Mouse (Mus musculus): ENCODE measurements at regions not wholly inside any gene's neighbourhood (a gene's known extent, or its start where the extent isn't known, plus 50 kb on each side); places are given as distances from the start of the nearest gene placed in this dataset.

DNA sequence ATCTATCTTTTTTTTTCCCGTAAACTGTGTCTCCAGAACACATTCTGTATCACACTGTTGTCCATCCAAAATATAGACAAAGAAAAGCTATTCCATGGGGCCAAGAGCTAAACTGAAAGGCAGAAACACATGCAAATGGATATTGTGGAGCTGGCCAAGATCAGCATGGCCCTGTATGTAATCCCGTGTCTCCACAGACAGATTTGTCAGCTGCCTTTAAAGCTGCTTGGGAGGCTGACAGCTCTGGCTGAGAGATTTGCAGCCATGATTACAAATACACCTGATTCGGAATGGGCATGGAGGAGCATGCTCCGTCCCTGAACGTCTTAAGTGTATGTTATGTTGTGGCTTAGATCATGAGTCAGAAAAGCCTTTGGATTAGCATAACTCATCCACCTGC is 292.7 kb upstream of the Zic4 start:
- ATAC-seq (ENCODE audit: low read depth) = no peak
- no peaks in the 10 kb centered on the region for H3K9me3 ChIP-seq (ENCODE audit: control insufficient read depth, low read length)
- 61% methylated on average over 5 of the region's 5 CpGs for WGBS
- H3K4me2 ChIP-seq (ENCODE audit: low read depth, low read length) = no peak overlapping the region
- H3K27me3 ChIP-seq (ENCODE audit: control insufficient read depth, insufficient read depth, low read length) = no peaks in the 10 kb centered on the region
- H3K9ac ChIP-seq (replicated peaks; ENCODE audit: low read depth, low read length) = no peak overlapping the region
- no peaks in the 10 kb centered on the region for H3K36me3 ChIP-seq (ENCODE audit: control insufficient read depth, insufficient read depth, low read length)
- H3K4me1 ChIP-seq (ENCODE audit: control insufficient read depth, insufficient read depth, low read length) = no peaks in the 10 kb centered on the region
- no peak overlapping the region for H3K4me3 ChIP-seq (ENCODE audit: low read depth, low read length)
- no peak overlapping the region for H3K27ac ChIP-seq (ENCODE audit: low read depth, low read length)

- Histone ChIP-seq H3K9ac (replicated peaks; ENCODE audit: low read depth, low read length) (no peak overlapping the region), H3K4me3 (ENCODE audit: low read depth, low read length) (no peak overlapping the region), H3K27me3 (ENCODE audit: control insufficient read depth, insufficient read depth, low read length) (no peaks in the 10 kb centered on the region), H3K27ac (ENCODE audit: low read depth, low read length) (no peak overlapping the region), H3K4me2 (ENCODE audit: low read depth, low read length) (no peak overlapping the region), H3K36me3 (ENCODE audit: control insufficient read depth, insufficient read depth, low read length) (no peaks in the 10 kb centered on the region), H3K4me1 (ENCODE audit: control insufficient read depth, insufficient read depth, low read length) (no peaks in the 10 kb centered on the region), H3K9me3 (ENCODE audit: control insufficient read depth, low read length) (no peaks in the 10 kb centered on the region)
- WGBS = 61% methylated on average over 4 of the region's 4 CpGs
- peak; percentile 77 for ATAC-seq (ENCODE audit: low read depth)
These were observed 288.6 kb upstream of the Zic4 start for GRCm38 (mm10) chr9:91073366-91074174.

DNA sequence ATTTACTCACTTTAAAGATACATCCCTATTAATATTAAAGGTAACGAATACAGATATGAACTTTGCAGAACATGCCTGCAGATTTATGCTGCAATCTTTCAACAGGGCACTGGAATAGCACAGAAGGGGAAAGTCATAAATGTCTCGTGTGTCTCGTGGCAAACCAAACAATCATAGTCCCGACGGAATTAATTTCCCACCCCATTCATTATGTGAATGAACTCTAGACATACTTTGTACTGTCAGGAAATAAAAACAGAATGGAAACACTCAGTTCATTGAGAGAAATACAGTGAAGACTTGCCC is 288.1 kb upstream of the Zic4 start:
- no peaks in the 10 kb centered on the region for H3K36me3 ChIP-seq (ENCODE audit: control insufficient read depth, insufficient read depth, low read length)
- ATAC-seq (ENCODE audit: low read depth) = peak; percentile 77
- no peaks in the 10 kb centered on the region for H3K4me1 ChIP-seq (ENCODE audit: control insufficient read depth, insufficient read depth, low read length)
- no peak overlapping the region for H3K4me3 ChIP-seq (ENCODE audit: low read depth, low read length)
- no peaks in the 10 kb centered on the region for H3K27me3 ChIP-seq (ENCODE audit: control insufficient read depth, insufficient read depth, low read length)
- no peak overlapping the region for H3K9ac ChIP-seq (replicated peaks; ENCODE audit: low read depth, low read length)
- H3K9me3 ChIP-seq (ENCODE audit: control insufficient read depth, low read length) = no peaks in the 10 kb centered on the region
- H3K27ac ChIP-seq (ENCODE audit: low read depth, low read length) = no peak overlapping the region
- WGBS = 16% methylated on average over 5 of the region's 5 CpGs
- H3K4me2 ChIP-seq (ENCODE audit: low read depth, low read length) = no peak overlapping the region

DNA sequence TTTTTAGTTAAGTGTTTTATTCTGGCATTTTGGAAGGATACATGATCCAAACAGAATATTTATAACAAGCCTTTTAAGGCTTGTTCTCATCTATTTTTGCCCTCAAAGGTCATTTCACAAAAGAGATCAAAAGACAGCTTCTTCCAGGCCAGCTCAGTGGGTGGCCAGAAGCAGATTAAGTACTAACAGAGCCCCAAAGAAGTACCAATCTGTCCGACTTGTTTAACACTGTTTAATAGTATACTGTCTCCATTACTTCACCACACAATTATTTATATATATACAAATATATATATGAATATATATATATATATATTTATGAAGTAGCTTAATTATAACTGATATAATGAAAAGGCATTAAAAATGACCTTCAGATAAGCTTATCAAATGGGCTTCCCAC is 284.7 kb upstream of the Zic4 start:
- 48% methylated on average over 1 of the region's 1 CpGs for WGBS
- Histone ChIP-seq H3K27ac (ENCODE audit: low read depth, low read length) (no peak overlapping the region), H3K9me3 (ENCODE audit: control insufficient read depth, low read length) (no peaks in the 10 kb centered on the region), H3K4me1 (ENCODE audit: control insufficient read depth, insufficient read depth, low read length) (no peaks in the 10 kb centered on the region), H3K9ac (replicated peaks; ENCODE audit: low read depth, low read length) (no peak overlapping the region), H3K4me3 (ENCODE audit: low read depth, low read length) (no peak overlapping the region), H3K4me2 (ENCODE audit: low read depth, low read length) (no peak overlapping the region), H3K36me3 (ENCODE audit: control insufficient read depth, insufficient read depth, low read length) (no peaks in the 10 kb centered on the region), H3K27me3 (ENCODE audit: control insufficient read depth, insufficient read depth, low read length) (no peaks in the 10 kb centered on the region)
- no peak for ATAC-seq (ENCODE audit: low read depth)

- Histone ChIP-seq H3K9me3 (ENCODE audit: control insufficient read depth, low read length) (no peaks in the 10 kb centered on the region), H3K4me3 (ENCODE audit: low read depth, low read length) (no peak overlapping the region), H3K36me3 (ENCODE audit: control insufficient read depth, insufficient read depth, low read length) (no peaks in the 10 kb centered on the region), H3K27ac (ENCODE audit: low read depth, low read length) (no peak overlapping the region), H3K4me1 (ENCODE audit: control insufficient read depth, insufficient read depth, low read length) (no peaks in the 10 kb centered on the region), H3K9ac (replicated peaks; ENCODE audit: low read depth, low read length) (no peak overlapping the region), H3K27me3 (ENCODE audit: control insufficient read depth, insufficient read depth, low read length) (no peaks in the 10 kb centered on the region), H3K4me2 (ENCODE audit: low read depth, low read length) (no peak overlapping the region)
- no peak for ATAC-seq (ENCODE audit: low read depth)
- 31% methylated on average over 1 of the region's 1 CpGs for WGBS
These were observed 278.4 kb upstream of the Zic4 start for GRCm38 (mm10) chr9:91083791-91084190.

- Histone ChIP-seq H3K4me1 (ENCODE audit: control insufficient read depth, insufficient read depth, low read length) (no peaks in the 10 kb centered on the region), H3K27me3 (ENCODE audit: control insufficient read depth, insufficient read depth, low read length) (no peaks in the 10 kb centered on the region), H3K36me3 (ENCODE audit: control insufficient read depth, insufficient read depth, low read length) (no peaks in the 10 kb centered on the region), H3K9ac (replicated peaks; ENCODE audit: low read depth, low read length) (no peak overlapping the region), H3K4me2 (ENCODE audit: low read depth, low read length) (no peak overlapping the region), H3K9me3 (ENCODE audit: control insufficient read depth, low read length) (no peaks in the 10 kb centered on the region), H3K4me3 (ENCODE audit: low read depth, low read length) (no peak overlapping the region), H3K27ac (ENCODE audit: low read depth, low read length) (no peak overlapping the region)
- no peak for ATAC-seq (ENCODE audit: low read depth)
- 91% methylated on average over 3 of the region's 3 CpGs for WGBS
These were observed 276.3 kb upstream of the Zic4 start for GRCm38 (mm10) chr9:91085923-91086322.

DNA sequence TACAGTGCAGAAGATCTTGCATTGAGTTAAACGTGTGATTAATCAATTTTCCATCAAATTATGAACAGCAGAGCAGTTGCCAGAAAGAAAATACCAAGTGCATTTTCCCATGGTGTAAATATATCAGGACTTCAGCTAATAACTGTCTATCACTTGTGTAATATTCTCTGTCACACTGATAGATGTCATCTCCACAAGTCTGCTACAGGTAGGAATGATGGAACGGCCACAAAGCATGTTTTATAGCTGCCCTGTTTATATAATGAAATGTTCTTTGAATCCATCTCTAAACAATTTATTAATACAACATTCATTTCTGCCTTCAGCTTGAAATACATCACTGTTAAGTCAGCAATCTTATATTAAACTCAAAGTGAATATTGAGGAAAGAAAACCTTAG is 272.9 kb upstream of the Zic4 start:
- H3K4me1 ChIP-seq (ENCODE audit: control insufficient read depth, insufficient read depth, low read length) = no peaks in the 10 kb centered on the region
- H3K4me2 ChIP-seq (ENCODE audit: low read depth, low read length) = no peak overlapping the region
- H3K9me3 ChIP-seq (ENCODE audit: control insufficient read depth, low read length) = no peaks in the 10 kb centered on the region
- H3K27me3 ChIP-seq (ENCODE audit: control insufficient read depth, insufficient read depth, low read length) = no peaks in the 10 kb centered on the region
- ATAC-seq (ENCODE audit: low read depth) = peak; percentile 34; the same call in 1 of the 2 replicates
- no peak overlapping the region for H3K4me3 ChIP-seq (ENCODE audit: low read depth, low read length)
- H3K27ac ChIP-seq (ENCODE audit: low read depth, low read length) = no peak overlapping the region
- WGBS = 32% methylated on average over 2 of the region's 2 CpGs
- H3K9ac ChIP-seq (replicated peaks; ENCODE audit: low read depth, low read length) = no peak overlapping the region
- no peaks in the 10 kb centered on the region for H3K36me3 ChIP-seq (ENCODE audit: control insufficient read depth, insufficient read depth, low read length)

GRCm38 (mm10) chr9:91091421-91092050 is 270.7 kb upstream of the Zic4 start:
- H3K9me3 ChIP-seq (ENCODE audit: control insufficient read depth, low read length) = no peaks in the 10 kb centered on the region
- H3K4me3 ChIP-seq (ENCODE audit: low read depth, low read length) = no peak overlapping the region
- no peak overlapping the region for H3K4me2 ChIP-seq (ENCODE audit: low read depth, low read length)
- ATAC-seq (ENCODE audit: low read depth) = no peak
- H3K27me3 ChIP-seq (ENCODE audit: control insufficient read depth, insufficient read depth, low read length) = no peaks in the 10 kb centered on the region
- H3K27ac ChIP-seq (ENCODE audit: low read depth, low read length) = no peak overlapping the region
- no peaks in the 10 kb centered on the region for H3K36me3 ChIP-seq (ENCODE audit: control insufficient read depth, insufficient read depth, low read length)
- H3K9ac ChIP-seq (replicated peaks; ENCODE audit: low read depth, low read length) = no peak overlapping the region
- no peaks in the 10 kb centered on the region for H3K4me1 ChIP-seq (ENCODE audit: control insufficient read depth, insufficient read depth, low read length)
- WGBS = 90% methylated on average over 1 of the region's 1 CpGs

DNA sequence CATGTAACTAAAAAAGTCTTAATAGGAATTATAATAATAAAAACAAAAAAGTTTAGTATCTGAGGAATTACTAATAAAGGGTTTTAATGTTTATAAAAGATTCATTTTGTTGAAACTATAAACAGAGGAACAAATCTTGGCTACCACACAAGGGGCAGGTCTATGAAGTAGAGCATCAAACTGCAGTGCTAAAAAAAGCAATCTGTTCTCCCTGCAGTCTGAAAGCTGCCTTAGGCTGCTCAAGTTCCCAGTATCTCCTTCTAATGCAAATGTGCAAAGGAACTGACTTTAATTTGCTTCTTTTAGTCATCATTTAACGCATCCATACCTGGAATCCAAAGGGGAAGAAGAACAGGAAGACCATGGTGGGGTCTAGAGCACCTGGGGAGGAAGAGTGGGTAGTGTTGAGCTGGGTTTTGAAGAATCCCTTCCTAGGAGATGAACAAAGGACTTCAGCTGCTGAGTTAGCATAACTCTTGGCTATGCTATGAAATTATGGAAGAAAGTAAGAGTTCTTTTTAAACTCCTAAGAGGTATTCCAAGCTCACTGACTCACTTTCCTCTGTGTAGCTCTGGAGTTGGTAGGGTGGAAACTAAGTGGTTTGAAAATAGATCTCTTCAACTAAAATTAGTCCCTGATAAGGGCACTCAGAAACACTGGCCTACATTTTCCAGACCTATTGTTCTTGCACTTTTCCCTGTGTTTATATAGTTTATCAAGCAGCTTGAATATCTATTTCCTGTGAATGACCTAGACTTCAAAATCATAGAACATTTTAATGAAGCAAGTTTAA is 260.4 kb upstream of the Zic4 start:
- WGBS = 61% methylated on average over 1 of the region's 1 CpGs
- Histone ChIP-seq H3K9ac (replicated peaks; ENCODE audit: low read depth, low read length) (no peak overlapping the region), H3K27me3 (ENCODE audit: control insufficient read depth, insufficient read depth, low read length) (no peaks in the 10 kb centered on the region), H3K4me3 (ENCODE audit: low read depth, low read length) (no peak overlapping the region), H3K36me3 (ENCODE audit: control insufficient read depth, insufficient read depth, low read length) (no peaks in the 10 kb centered on the region), H3K4me2 (ENCODE audit: low read depth, low read length) (no peak overlapping the region), H3K4me1 (ENCODE audit: control insufficient read depth, insufficient read depth, low read length) (no peaks in the 10 kb centered on the region), H3K27ac (ENCODE audit: low read depth, low read length) (no peak overlapping the region), H3K9me3 (ENCODE audit: control insufficient read depth, low read length) (no peaks in the 10 kb centered on the region)
- no peak for ATAC-seq (ENCODE audit: low read depth)

Data from neural tube, embryonic 14.5 days (tissue).